Comparison of ENCODE assay signal across 12 mouse cellular contexts in the genomic region with DNA sequence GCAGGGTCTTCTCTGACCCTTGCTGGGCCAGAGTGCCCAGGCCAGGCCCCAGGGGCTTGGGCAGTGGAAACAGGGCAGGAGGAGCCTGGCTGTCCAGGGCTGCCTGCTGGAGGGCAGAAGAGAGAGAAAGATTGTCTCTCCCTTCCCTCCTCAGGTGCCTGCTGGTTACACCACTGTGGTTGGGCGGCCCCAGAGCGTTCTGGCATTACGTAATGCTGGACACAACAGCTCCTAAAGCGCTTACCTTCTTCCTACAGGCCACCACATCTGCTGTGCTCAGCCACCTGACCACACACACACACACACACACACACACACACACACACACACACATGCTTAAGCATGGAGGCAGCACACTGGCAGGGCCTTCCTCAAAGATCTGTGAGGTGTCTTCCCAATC. TPM values are rescaled to one million over a fixed set of nuclear protein-coding genes. Genes with fewer than 3 reads are reported as not detected.
DNase-seq lines count a peak whose midpoint lies in the region; ATAC-seq lines count a peak whose summit lies in the region.
"Had no signal": no experiment of that assay in that cellular context is flagged by ENCODE, and none has a peak within 500 bp of the region (broad histone marks: within the 10 kb centered on the region; RNA-seq: fewer than 3 reads in every experiment).

No protein-coding gene starts in this region.

- WGBS in heart, embryonic 12.5 days: 94% methylated on average over 4 of the region's 4 CpGs
- WGBS in embryonic facial prominence, embryonic 10.5 days: 90% methylated on average over 4 of the region's 4 CpGs
- 70% methylated on average over 4 of the region's 4 CpGs for WGBS in liver, embryonic 13.5 days (ENCODE audit: insufficient replicate concordance)

- H3K4me1 ChIP-seq in heart, embryonic 12.5 days (replicated peaks): no peaks in the 10 kb centered on the region
- H3K4me1 ChIP-seq in embryonic facial prominence, embryonic 10.5 days: peaks cover 14% of the 10 kb centered on the region
- peaks cover 22% of the 10 kb centered on the region for H3K4me1 ChIP-seq in liver, embryonic 13.5 days (replicated peaks)
- H3K4me1 ChIP-seq: neural tube, embryonic 13.5 days had no signal

- ATAC-seq in heart, embryonic 12.5 days (ENCODE audit: insufficient number of reproducible peaks, low FRiP score): no peak
- peak; percentile 43 for ATAC-seq in liver, embryonic 13.5 days (ENCODE audit: low read depth)
- ATAC-seq: inflammation-experienced regulatory T-cells, adult 6 months had no signal

- H3K9me3 ChIP-seq in heart, embryonic 12.5 days (replicated peaks): peaks cover 4% of the 10 kb centered on the region; the same call in 1 of the 2 replicates
- no peaks in the 10 kb centered on the region for H3K9me3 ChIP-seq in embryonic facial prominence, embryonic 10.5 days
- no peaks in the 10 kb centered on the region for H3K9me3 ChIP-seq in liver, embryonic 13.5 days (replicated peaks)
- H3K9me3 ChIP-seq: lung, embryonic 15.5 days; neural tube, embryonic 13.5 days had no signal

- DNase-seq in heart, adult 11 months: peak; percentile 39
- peak; percentile 1 for DNase-seq in ovary, postnatal 36 days (ENCODE audit: low spot score)
- no peak for DNase-seq in ovary, postnatal 14 days (ENCODE audit: low spot score)
- no peak for DNase-seq in embryonic facial prominence, embryonic 10.5 days (ENCODE audit: low spot score)
- DNase-seq in liver, embryonic 13.5 days: no peak
- no peak for DNase-seq in cerebellum, adult 11 months
- DNase-seq in yolk sac, embryonic 10.5 days (ENCODE audit: low spot score): no peak
- DNase-seq: midbrain, embryonic 14.5 days had no signal

- H3K4me2 ChIP-seq in heart, embryonic 12.5 days: no peak overlapping the region
- H3K4me2 ChIP-seq in liver, embryonic 13.5 days: no peak overlapping the region
- H3K4me2 ChIP-seq: lung, embryonic 15.5 days; neural tube, embryonic 13.5 days had no signal

- no peak overlapping the region for H3K27ac ChIP-seq in heart, embryonic 12.5 days (ENCODE audit: poor library complexity, severe bottlenecking)
- peak overlapping the region; percentile 15; the same call in 1 of the 2 replicates for H3K27ac ChIP-seq in embryonic facial prominence, embryonic 10.5 days (replicated peaks)
- H3K27ac ChIP-seq in liver, embryonic 13.5 days: 0 out of 2 replicates have a peak overlapping the region, but pooled peaks have one; percentile 7
- H3K27ac ChIP-seq: lung, embryonic 15.5 days; neural tube, embryonic 13.5 days had no signal

- no peaks in the 10 kb centered on the region for H3K36me3 ChIP-seq in heart, embryonic 12.5 days
- H3K36me3 ChIP-seq in embryonic facial prominence, embryonic 10.5 days (replicated peaks): no peaks in the 10 kb centered on the region
- H3K36me3 ChIP-seq in liver, embryonic 13.5 days: no peaks in the 10 kb centered on the region
- H3K36me3 ChIP-seq: lung, embryonic 15.5 days; neural tube, embryonic 13.5 days had no signal

- H3K9ac ChIP-seq in heart, embryonic 12.5 days: no peak overlapping the region
- H3K9ac ChIP-seq in liver, embryonic 13.5 days: no peak overlapping the region
- H3K9ac ChIP-seq: lung, embryonic 15.5 days; neural tube, embryonic 13.5 days had no signal

- no peaks in the 10 kb centered on the region for H3K27me3 ChIP-seq in heart, embryonic 12.5 days (replicated peaks)
- H3K27me3 ChIP-seq in embryonic facial prominence, embryonic 10.5 days (replicated peaks; ENCODE audit: low read depth, poor library complexity, severe bottlenecking): no peaks in the 10 kb centered on the region
- H3K27me3 ChIP-seq in liver, embryonic 13.5 days: no peaks in the 10 kb centered on the region
- H3K27me3 ChIP-seq: lung, embryonic 15.5 days; neural tube, embryonic 13.5 days had no signal

- no peak overlapping the region for H3K4me3 ChIP-seq in heart, embryonic 12.5 days
- H3K4me3 ChIP-seq in embryonic facial prominence, embryonic 10.5 days: no peak overlapping the region
- no peak overlapping the region for H3K4me3 ChIP-seq in liver, embryonic 13.5 days (replicated peaks)
- H3K4me3 ChIP-seq: lung, embryonic 15.5 days; neural tube, embryonic 13.5 days had no signal

RNA-seq across cellular contexts. Expression of a gene that starts 20.4 kb away (rescaled TPM):
- polyA plus RNA-seq in heart, embryonic 12.5 days (2016; fragmentation: Nextera tagmentation; extraction: Ambion mirVana): 10.3 and 10.5 TPM in 2 replicates
- 10.8 and 12.0 TPM in 2 replicates for polyA plus RNA-seq in embryonic facial prominence, embryonic 10.5 days (2016; fragmentation: Nextera tagmentation; extraction: Ambion mirVana)
- polyA plus RNA-seq in liver, embryonic 13.5 days (2015; fragmentation: Nextera tagmentation; extraction: Ambion mirVana): 8.9 and 10.0 TPM in 2 replicates

Comparison
In these comparisons a context has a peak if more than half of its experiments do, and no peak if none do; other contexts are left out.
1. DNase-seq: peak in heart, adult 11 months (single experiment) and ovary, postnatal 36 days (single experiment); none in ovary, postnatal 14 days (single experiment), embryonic facial prominence, embryonic 10.5 days (single experiment), liver, embryonic 13.5 days (single experiment), cerebellum, adult 11 months (single experiment) and yolk sac, embryonic 10.5 days (single experiment).